Mouse (Mus musculus): ENCODE data around the gene Cstf1. TPM values are rescaled to one million over a fixed set of nuclear protein-coding genes. Genes with fewer than 3 reads are reported as not detected.

Gene Cstf1
- total and polyA plus RNA-seq, 2 experiments, result 10.9 to 30.8 TPM

- Histone ChIP-seq H3K79me2 (ENCODE audit: control insufficient read depth, insufficient read depth, low read length) (no peaks in the 10 kb centered on the region), H3K4me3 (ENCODE audit: insufficient read depth, low read depth, low read length) (no peak overlapping the region), H3K4me1 (ENCODE audit: control insufficient read depth, insufficient read depth, low read length) (no peaks in the 10 kb centered on the region; the same call in 1 of the 2 replicates), H3K9ac (ENCODE audit: low read depth, low read length) (no peak overlapping the region), H3K27me3 (ENCODE audit: control insufficient read depth, insufficient read depth, low read length) (no peaks in the 10 kb centered on the region), H3K27ac (replicated peaks; ENCODE audit: insufficient read depth, low read depth, low read length) (no peak overlapping the region), H3K36me3 (ENCODE audit: control insufficient read depth, insufficient read depth, low read length) (no peaks in the 10 kb centered on the region)
- TF ChIP-seq POLR2A (IDR thresholded peaks at IDR 0.05; ENCODE audit: extremely low read depth, insufficient read depth, low read length) (no peak), CTCF (IDR thresholded peaks at IDR 0.05; ENCODE audit: low read depth, low read length) (no peak)
- 51% methylated on average over 9 of the region's 9 CpGs for WGBS
- DNase-seq (ENCODE audit: extremely low read depth, low read depth, low spot score), result no peak
Observed at GRCm38 (mm10) chr2:172399901-172400300, 29.4 kb downstream of the Cstf1 start.

GRCm38 (mm10) chr2:172401116-172401825 is 30.8 kb downstream of the Cstf1 start:
- H3K79me2 ChIP-seq (ENCODE audit: control insufficient read depth, insufficient read depth, low read length), result no peaks in the 10 kb centered on the region
- no peaks in the 10 kb centered on the region; the same call in 1 of the 2 replicates for H3K4me1 ChIP-seq (ENCODE audit: control insufficient read depth, insufficient read depth, low read length)
- no peak overlapping the region for H3K9ac ChIP-seq (ENCODE audit: low read depth, low read length)
- H3K4me3 ChIP-seq (ENCODE audit: insufficient read depth, low read depth, low read length), result no peak overlapping the region
- no peaks in the 10 kb centered on the region for H3K36me3 ChIP-seq (ENCODE audit: control insufficient read depth, insufficient read depth, low read length)
- no peak for TF ChIP-seq CTCF (IDR thresholded peaks at IDR 0.05; ENCODE audit: low read depth, low read length)
- TF ChIP-seq POLR2A (IDR thresholded peaks at IDR 0.05; ENCODE audit: extremely low read depth, insufficient read depth, low read length), result no peak
- H3K27ac ChIP-seq (replicated peaks; ENCODE audit: insufficient read depth, low read depth, low read length), result no peak overlapping the region
- WGBS, result 61% methylated on average over 13 of the region's 13 CpGs
- DNase-seq (ENCODE audit: extremely low read depth, low read depth, low spot score), result peak; percentile 47
- H3K27me3 ChIP-seq (ENCODE audit: control insufficient read depth, insufficient read depth, low read length), result no peaks in the 10 kb centered on the region

GRCm38 (mm10) chr2:172404239-172404638 is 33.8 kb downstream of the Cstf1 start:
- no peak overlapping the region for H3K9ac ChIP-seq (ENCODE audit: low read depth, low read length)
- H3K36me3 ChIP-seq (ENCODE audit: control insufficient read depth, insufficient read depth, low read length), result no peaks in the 10 kb centered on the region
- 66% methylated on average over 7 of the region's 7 CpGs for WGBS
- no peaks in the 10 kb centered on the region for H3K27me3 ChIP-seq (ENCODE audit: control insufficient read depth, insufficient read depth, low read length)
- TF ChIP-seq CTCF (IDR thresholded peaks at IDR 0.05; ENCODE audit: low read depth, low read length) (no peak), POLR2A (IDR thresholded peaks at IDR 0.05; ENCODE audit: extremely low read depth, insufficient read depth, low read length) (no peak)
- H3K27ac ChIP-seq (replicated peaks; ENCODE audit: insufficient read depth, low read depth, low read length), result no peak overlapping the region
- no peaks in the 10 kb centered on the region for H3K79me2 ChIP-seq (ENCODE audit: control insufficient read depth, insufficient read depth, low read length)
- H3K4me1 ChIP-seq (ENCODE audit: control insufficient read depth, insufficient read depth, low read length), result no peaks in the 10 kb centered on the region; the same call in 1 of the 2 replicates
- no peak overlapping the region for H3K4me3 ChIP-seq (ENCODE audit: insufficient read depth, low read depth, low read length)
- DNase-seq (ENCODE audit: extremely low read depth, low read depth, low spot score), result no peak

DNA sequence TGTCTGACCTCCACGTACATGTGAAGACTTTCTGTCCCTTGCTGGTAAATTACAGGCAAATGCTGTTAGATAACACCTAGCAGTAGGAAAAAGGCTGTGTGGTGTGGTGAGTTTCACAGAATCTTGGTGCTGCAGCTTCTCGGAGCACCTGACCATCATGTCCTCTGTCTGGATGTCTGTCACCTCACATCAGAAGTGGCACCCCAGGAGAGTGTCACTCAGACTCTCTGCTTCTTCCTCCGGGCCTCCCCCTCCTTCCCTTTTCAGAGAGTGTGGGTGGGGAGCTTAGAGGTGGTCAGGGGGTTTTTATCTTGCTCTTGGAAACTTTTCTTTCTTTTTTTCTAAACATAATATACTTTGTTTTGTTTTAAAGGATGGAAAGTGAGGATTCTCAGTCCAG is 34.5 kb downstream of the Cstf1 start:
- H3K79me2 ChIP-seq (ENCODE audit: control insufficient read depth, insufficient read depth, low read length), result no peaks in the 10 kb centered on the region
- DNase-seq (ENCODE audit: extremely low read depth, low read depth, low spot score), result no peak
- WGBS, result 78% methylated on average over 3 of the region's 3 CpGs
- no peak overlapping the region for H3K9ac ChIP-seq (ENCODE audit: low read depth, low read length)
- H3K4me3 ChIP-seq (ENCODE audit: insufficient read depth, low read depth, low read length), result no peak overlapping the region
- no peaks in the 10 kb centered on the region; the same call in 1 of the 2 replicates for H3K4me1 ChIP-seq (ENCODE audit: control insufficient read depth, insufficient read depth, low read length)
- H3K36me3 ChIP-seq (ENCODE audit: control insufficient read depth, insufficient read depth, low read length), result no peaks in the 10 kb centered on the region
- no peaks in the 10 kb centered on the region for H3K27me3 ChIP-seq (ENCODE audit: control insufficient read depth, insufficient read depth, low read length)
- H3K27ac ChIP-seq (replicated peaks; ENCODE audit: insufficient read depth, low read depth, low read length), result no peak overlapping the region
- TF ChIP-seq CTCF (IDR thresholded peaks at IDR 0.05; ENCODE audit: low read depth, low read length), result no peak

GRCm38 (mm10) chr2:172406173-172406572 is 35.7 kb downstream of the Cstf1 start:
- Histone ChIP-seq H3K79me2 (ENCODE audit: control insufficient read depth, insufficient read depth, low read length) (no peaks in the 10 kb centered on the region), H3K9ac (ENCODE audit: low read depth, low read length) (no peak overlapping the region), H3K27me3 (ENCODE audit: control insufficient read depth, insufficient read depth, low read length) (no peaks in the 10 kb centered on the region), H3K4me3 (ENCODE audit: insufficient read depth, low read depth, low read length) (no peak overlapping the region), H3K36me3 (ENCODE audit: control insufficient read depth, insufficient read depth, low read length) (no peaks in the 10 kb centered on the region), H3K27ac (replicated peaks; ENCODE audit: insufficient read depth, low read depth, low read length) (no peak overlapping the region), H3K4me1 (ENCODE audit: control insufficient read depth, insufficient read depth, low read length) (no peaks in the 10 kb centered on the region)
- 59% methylated on average over 4 of the region's 4 CpGs for WGBS
- TF ChIP-seq POLR2A (IDR thresholded peaks at IDR 0.05; ENCODE audit: extremely low read depth, insufficient read depth, low read length) (no peak), CTCF (IDR thresholded peaks at IDR 0.05; ENCODE audit: low read depth, low read length) (no peak)
- no peak for DNase-seq (ENCODE audit: extremely low read depth, low read depth, low spot score)

DNA sequence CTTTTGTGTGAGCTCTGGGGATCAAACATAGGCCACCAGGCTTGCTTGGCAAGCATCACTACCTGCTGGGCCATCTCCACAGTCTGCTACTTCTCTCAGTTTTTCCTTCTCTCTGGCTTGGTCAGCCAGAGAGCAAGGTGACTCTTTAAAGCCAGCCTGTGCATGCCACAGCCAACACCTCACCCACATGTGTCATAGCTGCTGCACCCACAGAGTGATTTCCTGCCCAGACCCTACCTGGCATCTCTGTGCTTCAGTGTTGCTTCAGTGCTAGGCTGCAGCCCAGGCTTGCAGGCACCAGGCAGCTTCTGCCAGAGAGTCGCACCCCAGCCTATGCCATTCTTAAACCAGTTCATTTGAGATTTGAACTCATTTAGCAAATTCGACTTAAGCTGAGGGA is 37.0 kb downstream of the Cstf1 start:
- TF ChIP-seq CTCF (IDR thresholded peaks at IDR 0.05; ENCODE audit: low read depth, low read length) (no peak), POLR2A (IDR thresholded peaks at IDR 0.05; ENCODE audit: extremely low read depth, insufficient read depth, low read length) (no peak)
- Histone ChIP-seq H3K4me1 (ENCODE audit: control insufficient read depth, insufficient read depth, low read length) (no peaks in the 10 kb centered on the region), H3K27ac (replicated peaks; ENCODE audit: insufficient read depth, low read depth, low read length) (no peak overlapping the region), H3K27me3 (ENCODE audit: control insufficient read depth, insufficient read depth, low read length) (no peaks in the 10 kb centered on the region), H3K79me2 (ENCODE audit: control insufficient read depth, insufficient read depth, low read length) (no peaks in the 10 kb centered on the region), H3K4me3 (ENCODE audit: insufficient read depth, low read depth, low read length) (no peak overlapping the region), H3K9ac (ENCODE audit: low read depth, low read length) (no peak overlapping the region), H3K36me3 (ENCODE audit: control insufficient read depth, insufficient read depth, low read length) (no peaks in the 10 kb centered on the region)
- no peak for DNase-seq (ENCODE audit: extremely low read depth, low read depth, low spot score)
- WGBS, result 79% methylated on average over 2 of the region's 2 CpGs

Measured in liver, adult 2 months (tissue).